Mouse (Mus musculus): ENCODE data around the gene Furin. TPM values are rescaled to one million over a fixed set of nuclear protein-coding genes. Genes with fewer than 3 reads are reported as not detected.

Furin gene
- polyA plus RNA-seq, 1 experiment from 2014 or later, result 12.7 TPM

DNA sequence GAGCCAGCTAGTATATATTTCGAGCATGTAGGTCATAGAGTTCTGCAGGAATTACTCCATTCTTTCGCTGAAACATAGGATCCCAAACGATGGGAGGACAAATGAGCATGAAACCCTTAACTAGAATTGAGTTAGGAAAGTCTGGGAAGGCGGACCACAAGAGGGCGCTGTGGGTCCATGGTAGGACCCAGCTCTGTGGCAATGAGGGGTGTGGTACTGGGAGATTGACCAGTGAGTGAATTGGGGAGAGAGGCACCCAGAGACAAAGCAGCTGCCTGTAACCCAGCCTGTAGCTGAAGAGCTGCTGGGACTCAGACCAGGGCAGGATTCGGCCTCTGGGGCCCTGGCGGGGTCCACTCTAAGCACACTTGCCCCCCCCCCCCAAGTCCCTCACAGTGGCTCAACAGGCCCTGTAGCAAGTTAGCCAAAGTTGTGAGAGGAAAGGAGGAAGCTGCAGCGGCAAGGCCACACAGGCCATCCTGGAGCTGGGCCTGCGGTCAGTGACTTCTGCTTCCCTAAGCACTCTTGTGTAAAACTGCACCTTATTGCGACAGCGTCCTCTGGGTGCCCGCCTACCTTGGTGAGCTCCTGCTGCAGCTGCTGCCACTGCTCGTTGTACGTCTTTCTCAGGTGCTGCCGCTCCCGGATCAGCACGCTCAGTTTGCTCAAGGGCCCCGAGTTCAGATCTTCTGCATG is 18.9 kb downstream of the Furin start:
- no peaks in the 10 kb centered on the region for H3K9me3 ChIP-seq (ENCODE audit: control insufficient read depth, low read length)
- peak; percentile 74 for ATAC-seq (ENCODE audit: low read depth)
- H3K9ac ChIP-seq (ENCODE audit: low read length), result peak overlapping the region; percentile 63
- H3K4me2 ChIP-seq (ENCODE audit: low read depth, low read length), result peak overlapping the region; percentile 61
- peaks cover 15% of the 10 kb centered on the region for H3K36me3 ChIP-seq (ENCODE audit: control insufficient read depth, insufficient read depth, low read length)
- H3K4me3 ChIP-seq (ENCODE audit: low read length), result peak overlapping the region; percentile 40
- H3K4me1 ChIP-seq (replicated peaks; ENCODE audit: control insufficient read depth, insufficient read depth, low read length), result peaks cover 14% of the 10 kb centered on the region; the same call in 1 of the 2 replicates
- no peaks in the 10 kb centered on the region for H3K27me3 ChIP-seq (ENCODE audit: control insufficient read depth, insufficient read depth, low read depth, low read length)
- peak overlapping the region; percentile 45 for H3K27ac ChIP-seq (ENCODE audit: low read length)
- 33% methylated on average over 18 of the region's 18 CpGs for WGBS

DNA sequence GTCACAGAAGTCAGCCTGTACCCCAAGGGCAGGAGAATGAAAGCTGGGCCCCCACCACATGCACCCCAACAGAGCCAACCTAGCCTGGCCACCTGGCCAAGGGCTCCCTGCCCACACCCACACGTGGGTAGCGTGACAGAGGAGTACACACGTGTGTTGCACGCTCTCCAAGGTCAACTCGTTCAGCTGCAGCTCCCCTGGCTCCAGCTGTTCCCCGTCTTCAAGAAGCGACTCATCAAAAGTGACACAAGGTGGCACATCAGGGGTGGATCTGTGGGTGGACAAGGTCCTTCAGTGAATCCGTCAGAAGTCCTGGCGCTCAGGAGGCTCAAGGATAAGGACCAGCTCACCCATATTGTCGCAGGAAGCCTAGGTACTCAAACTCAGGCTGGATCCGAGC is 22.3 kb downstream of the Furin start:
- Histone ChIP-seq H3K9me3 (ENCODE audit: control insufficient read depth, low read length) (no peaks in the 10 kb centered on the region), H3K4me1 (replicated peaks; ENCODE audit: control insufficient read depth, insufficient read depth, low read length) (peaks cover 9% of the 10 kb centered on the region; the same call in 1 of the 2 replicates), H3K27me3 (ENCODE audit: control insufficient read depth, insufficient read depth, low read depth, low read length) (no peaks in the 10 kb centered on the region), H3K9ac (ENCODE audit: low read length) (no peak overlapping the region), H3K36me3 (ENCODE audit: control insufficient read depth, insufficient read depth, low read length) (peaks cover 2% of the 10 kb centered on the region; the same call in 1 of the 2 replicates), H3K4me3 (ENCODE audit: low read length) (no peak overlapping the region), H3K27ac (ENCODE audit: low read length) (no peak overlapping the region), H3K4me2 (ENCODE audit: low read depth, low read length) (no peak overlapping the region)
- ATAC-seq (ENCODE audit: low read depth), result no peak
- WGBS, result 69% methylated on average over 11 of the region's 11 CpGs

DNA sequence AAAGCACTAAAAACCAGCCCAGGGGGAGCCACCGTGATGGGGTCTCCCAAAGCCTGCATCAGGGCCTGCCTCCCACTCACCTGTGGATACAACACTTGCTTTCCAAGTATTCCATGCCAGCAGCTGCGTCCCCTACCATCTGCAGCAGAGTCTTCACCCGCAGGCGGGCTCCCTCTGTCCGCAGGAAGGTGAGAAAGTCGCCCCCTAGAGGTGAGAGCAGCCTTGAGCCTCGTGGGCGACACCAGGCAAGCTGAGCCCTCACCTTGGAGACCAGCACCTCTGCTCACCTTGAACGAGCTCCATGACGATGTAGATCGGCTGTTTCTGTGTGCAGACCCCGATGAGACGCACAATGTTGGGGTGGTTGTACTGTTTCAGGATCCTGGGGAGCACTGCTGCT is 25.7 kb downstream of the Furin start:
- Histone ChIP-seq H3K4me2 (ENCODE audit: low read depth, low read length) (no peak overlapping the region), H3K9me3 (ENCODE audit: control insufficient read depth, low read length) (no peaks in the 10 kb centered on the region), H3K27me3 (ENCODE audit: control insufficient read depth, insufficient read depth, low read depth, low read length) (no peaks in the 10 kb centered on the region), H3K4me3 (ENCODE audit: low read length) (no peak overlapping the region), H3K9ac (ENCODE audit: low read length) (no peak overlapping the region), H3K4me1 (replicated peaks; ENCODE audit: control insufficient read depth, insufficient read depth, low read length) (0 out of 2 replicates have a peak, but pooled peaks cover 2% of the 10 kb centered on the region), H3K27ac (ENCODE audit: low read length) (no peak overlapping the region), H3K36me3 (ENCODE audit: control insufficient read depth, insufficient read depth, low read length) (peaks cover 2% of the 10 kb centered on the region; the same call in 1 of the 2 replicates)
- ATAC-seq (ENCODE audit: low read depth), result no peak
- whole genome bisulfite sequencing, result 61% methylated on average over 13 of the region's 13 CpGs

DNA sequence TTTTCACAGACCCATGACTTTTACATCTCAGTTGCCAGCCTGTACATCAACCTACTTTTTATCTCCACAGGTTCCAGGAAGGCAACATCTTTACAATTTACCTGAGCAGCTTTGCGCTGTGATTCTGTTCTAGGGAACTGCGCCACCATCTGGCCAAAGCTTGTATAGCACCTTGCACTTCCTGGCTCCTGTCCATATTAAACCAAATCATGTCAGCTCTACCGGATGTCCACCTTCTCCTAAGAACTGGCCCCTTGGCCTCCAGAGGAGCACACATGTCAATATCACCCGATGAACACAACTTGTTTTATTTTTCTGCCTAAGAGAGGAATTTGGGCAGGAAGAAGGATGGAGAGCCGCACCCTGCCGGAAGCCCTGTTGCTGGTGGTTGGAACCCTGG is 27.8 kb downstream of the Furin start:
- H3K9ac ChIP-seq (ENCODE audit: low read length), result no peak overlapping the region
- no peaks in the 10 kb centered on the region for H3K27me3 ChIP-seq (ENCODE audit: control insufficient read depth, insufficient read depth, low read depth, low read length)
- peaks cover 2% of the 10 kb centered on the region; the same call in 1 of the 2 replicates for H3K36me3 ChIP-seq (ENCODE audit: control insufficient read depth, insufficient read depth, low read length)
- ATAC-seq (ENCODE audit: low read depth), result no peak
- H3K4me2 ChIP-seq (ENCODE audit: low read depth, low read length), result no peak overlapping the region
- no peak overlapping the region for H3K4me3 ChIP-seq (ENCODE audit: low read length)
- no peak overlapping the region for H3K27ac ChIP-seq (ENCODE audit: low read length)
- H3K9me3 ChIP-seq (ENCODE audit: control insufficient read depth, low read length), result no peaks in the 10 kb centered on the region
- 20% methylated on average over 6 of the region's 6 CpGs for WGBS
- H3K4me1 ChIP-seq (replicated peaks; ENCODE audit: control insufficient read depth, insufficient read depth, low read length), result 0 out of 2 replicates have a peak, but pooled peaks cover 2% of the 10 kb centered on the region

DNA sequence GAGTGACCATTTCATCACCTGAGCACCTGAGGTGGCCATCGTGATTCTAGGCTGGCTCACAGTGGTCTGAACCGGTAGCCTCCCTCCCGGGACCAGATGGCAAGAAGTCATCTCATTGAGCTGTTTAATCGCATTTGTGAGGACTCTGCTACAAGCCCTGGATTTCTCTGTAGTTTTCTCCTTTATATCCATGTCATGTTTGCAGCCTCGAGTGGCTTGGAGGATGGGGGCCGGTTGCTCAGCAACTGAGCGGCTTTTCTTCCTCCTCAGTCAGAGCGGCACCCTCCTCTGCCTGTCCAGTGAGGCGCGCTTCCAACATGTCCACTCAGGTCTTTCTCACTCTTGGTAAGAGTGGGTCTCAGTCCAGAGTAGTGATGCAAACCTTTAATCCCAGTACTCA is 29.0 kb downstream of the Furin start:
- 0 out of 2 replicates have a peak, but pooled peaks cover 2% of the 10 kb centered on the region for H3K4me1 ChIP-seq (replicated peaks; ENCODE audit: control insufficient read depth, insufficient read depth, low read length)
- WGBS, result 69% methylated on average over 10 of the region's 10 CpGs
- H3K36me3 ChIP-seq (ENCODE audit: control insufficient read depth, insufficient read depth, low read length), result peaks cover 2% of the 10 kb centered on the region; the same call in 1 of the 2 replicates
- no peak for ATAC-seq (ENCODE audit: low read depth)
- H3K4me3 ChIP-seq (ENCODE audit: low read length), result no peak overlapping the region
- H3K27ac ChIP-seq (ENCODE audit: low read length), result no peak overlapping the region
- no peaks in the 10 kb centered on the region for H3K9me3 ChIP-seq (ENCODE audit: control insufficient read depth, low read length)
- H3K4me2 ChIP-seq (ENCODE audit: low read depth, low read length), result no peak overlapping the region
- no peaks in the 10 kb centered on the region for H3K27me3 ChIP-seq (ENCODE audit: control insufficient read depth, insufficient read depth, low read depth, low read length)
- H3K9ac ChIP-seq (ENCODE audit: low read length), result no peak overlapping the region

DNA sequence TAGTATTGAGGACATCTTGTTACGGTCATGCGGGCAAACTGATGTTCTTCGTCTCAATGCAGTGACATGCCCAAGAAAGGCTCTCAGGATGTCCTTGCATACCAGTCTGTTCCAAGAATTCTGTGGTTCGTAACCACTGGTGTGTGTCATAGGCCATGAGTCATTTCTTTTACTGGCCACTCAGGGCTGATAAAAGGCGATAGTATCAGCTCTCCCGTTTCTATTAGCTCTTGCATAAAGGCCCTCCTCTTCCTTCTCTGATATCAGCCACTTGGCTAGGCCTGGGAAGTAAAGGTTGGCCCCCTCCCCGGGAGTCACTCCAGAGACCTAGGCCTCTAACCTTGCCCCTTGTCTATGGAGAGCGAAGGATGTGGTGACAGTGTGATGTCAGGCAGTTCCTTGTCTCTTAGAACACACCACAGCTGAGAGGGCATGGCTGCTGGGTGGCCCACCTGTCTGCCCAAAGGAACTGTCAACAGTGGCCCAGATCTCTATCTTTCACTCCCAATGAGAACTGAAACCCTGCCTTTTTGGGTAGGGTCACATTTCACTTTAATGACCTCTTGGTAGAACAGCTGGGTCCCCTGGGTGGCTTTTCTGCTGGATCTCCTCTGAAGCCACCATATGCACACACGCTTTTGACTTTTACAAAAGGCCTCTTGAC is 29.7 kb downstream of the Furin start:
- Histone ChIP-seq H3K36me3 (ENCODE audit: control insufficient read depth, insufficient read depth, low read length) (peaks cover 2% of the 10 kb centered on the region; the same call in 1 of the 2 replicates), H3K27ac (ENCODE audit: low read length) (no peak overlapping the region), H3K9ac (ENCODE audit: low read length) (no peak overlapping the region), H3K27me3 (ENCODE audit: control insufficient read depth, insufficient read depth, low read depth, low read length) (no peaks in the 10 kb centered on the region), H3K4me1 (replicated peaks; ENCODE audit: control insufficient read depth, insufficient read depth, low read length) (0 out of 2 replicates have a peak, but pooled peaks cover 2% of the 10 kb centered on the region), H3K9me3 (ENCODE audit: control insufficient read depth, low read length) (no peaks in the 10 kb centered on the region), H3K4me2 (ENCODE audit: low read depth, low read length) (no peak overlapping the region), H3K4me3 (ENCODE audit: low read length) (no peak overlapping the region)
- WGBS, result 62% methylated on average over 9 of the region's 9 CpGs
- ATAC-seq (ENCODE audit: low read depth), result no peak

DNA sequence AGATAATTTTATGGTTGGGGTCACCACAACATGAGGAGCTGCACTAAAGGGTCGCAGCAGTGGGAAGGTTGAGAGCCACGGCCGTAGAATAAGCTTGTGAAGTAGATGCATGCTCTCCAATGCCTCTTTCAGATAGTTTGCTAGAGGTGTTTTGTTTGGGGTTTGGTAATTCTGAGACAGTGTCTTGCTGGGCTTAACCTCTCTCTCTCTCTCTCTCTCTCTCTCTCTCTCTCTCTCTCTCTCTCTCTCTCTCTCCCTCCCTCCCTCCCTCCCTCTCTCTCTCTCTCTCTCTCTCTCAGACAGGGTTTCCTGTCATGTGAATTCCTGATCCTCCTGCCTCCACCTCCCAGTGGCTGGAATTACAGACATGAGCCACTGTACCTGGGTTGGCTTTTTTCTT is 30.5 kb downstream of the Furin start:
- ATAC-seq (ENCODE audit: low read depth), result no peak
- Histone ChIP-seq H3K4me3 (ENCODE audit: low read length) (no peak overlapping the region), H3K4me2 (ENCODE audit: low read depth, low read length) (no peak overlapping the region), H3K4me1 (replicated peaks; ENCODE audit: control insufficient read depth, insufficient read depth, low read length) (peaks cover 8% of the 10 kb centered on the region), H3K27ac (ENCODE audit: low read length) (no peak overlapping the region), H3K27me3 (ENCODE audit: control insufficient read depth, insufficient read depth, low read depth, low read length) (no peaks in the 10 kb centered on the region), H3K9me3 (ENCODE audit: control insufficient read depth, low read length) (no peaks in the 10 kb centered on the region), H3K9ac (ENCODE audit: low read length) (no peak overlapping the region), H3K36me3 (ENCODE audit: control insufficient read depth, insufficient read depth, low read length) (peaks cover 2% of the 10 kb centered on the region; the same call in 1 of the 2 replicates)
- WGBS, result 93% methylated on average over 3 of the region's 3 CpGs

DNA sequence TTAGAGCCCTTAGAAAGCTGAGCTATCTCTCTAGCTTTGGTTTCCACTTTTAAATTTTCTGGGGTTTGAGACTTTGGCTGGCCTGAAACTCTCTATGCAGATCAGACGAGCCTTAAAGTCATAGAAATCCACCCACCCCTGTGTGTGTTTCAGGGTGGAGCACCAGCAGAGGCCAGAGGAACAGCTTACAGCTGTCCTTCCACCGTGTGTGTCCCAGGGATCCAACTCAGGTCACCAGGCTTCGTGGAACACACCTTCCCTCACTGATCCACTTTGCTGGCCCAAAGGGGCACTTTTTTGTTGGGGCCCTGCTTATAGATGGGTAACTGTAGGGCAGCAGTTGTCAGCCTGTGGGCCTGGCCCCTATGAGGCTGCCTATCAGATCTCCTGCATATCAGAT is 31.0 kb downstream of the Furin start:
- H3K36me3 ChIP-seq (ENCODE audit: control insufficient read depth, insufficient read depth, low read length), result peaks cover 2% of the 10 kb centered on the region; the same call in 1 of the 2 replicates
- H3K4me3 ChIP-seq (ENCODE audit: low read length), result no peak overlapping the region
- H3K27me3 ChIP-seq (ENCODE audit: control insufficient read depth, insufficient read depth, low read depth, low read length), result no peaks in the 10 kb centered on the region
- H3K4me1 ChIP-seq (replicated peaks; ENCODE audit: control insufficient read depth, insufficient read depth, low read length), result peaks cover 13% of the 10 kb centered on the region
- 55% methylated on average over 3 of the region's 3 CpGs for WGBS
- H3K9me3 ChIP-seq (ENCODE audit: control insufficient read depth, low read length), result no peaks in the 10 kb centered on the region
- no peak overlapping the region for H3K27ac ChIP-seq (ENCODE audit: low read length)
- ATAC-seq (ENCODE audit: low read depth), result no peak
- H3K9ac ChIP-seq (ENCODE audit: low read length), result no peak overlapping the region
- H3K4me2 ChIP-seq (ENCODE audit: low read depth, low read length), result no peak overlapping the region

DNA sequence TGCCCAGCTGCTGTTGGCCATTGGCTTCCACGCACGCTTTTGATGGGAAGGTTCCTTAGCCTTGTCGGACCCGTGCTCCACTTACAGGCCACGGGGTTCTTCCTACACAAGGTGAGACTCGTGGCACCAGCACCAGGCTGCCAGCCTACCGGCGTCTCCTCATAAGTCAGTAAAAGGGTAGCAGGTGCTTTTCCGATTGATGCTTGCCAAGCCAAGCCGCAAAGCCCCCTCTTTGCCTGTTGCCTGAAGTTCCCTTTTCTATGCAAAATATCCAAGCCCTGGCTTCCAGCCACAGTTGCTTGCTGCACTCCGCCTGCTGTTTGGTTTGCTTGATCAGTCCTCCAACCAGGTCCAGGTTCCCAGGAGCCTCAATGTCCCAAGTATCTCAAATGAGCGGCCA is 31.4 kb downstream of the Furin start:
- H3K9ac ChIP-seq (ENCODE audit: low read length), result no peak overlapping the region
- H3K4me1 ChIP-seq (replicated peaks; ENCODE audit: control insufficient read depth, insufficient read depth, low read length), result peaks cover 17% of the 10 kb centered on the region
- H3K27ac ChIP-seq (ENCODE audit: low read length), result no peak overlapping the region
- peaks cover 2% of the 10 kb centered on the region; the same call in 1 of the 2 replicates for H3K36me3 ChIP-seq (ENCODE audit: control insufficient read depth, insufficient read depth, low read length)
- H3K27me3 ChIP-seq (ENCODE audit: control insufficient read depth, insufficient read depth, low read depth, low read length), result no peaks in the 10 kb centered on the region
- H3K9me3 ChIP-seq (ENCODE audit: control insufficient read depth, low read length), result no peaks in the 10 kb centered on the region
- H3K4me3 ChIP-seq (ENCODE audit: low read length), result no peak overlapping the region
- no peak overlapping the region for H3K4me2 ChIP-seq (ENCODE audit: low read depth, low read length)
- no peak for ATAC-seq (ENCODE audit: low read depth)
- 78% methylated on average over 12 of the region's 12 CpGs for WGBS
